Mouse (Mus musculus): ENCODE results near the gene Olfr380. TPM values are rescaled to one million over a fixed set of nuclear protein-coding genes. Genes with fewer than 3 reads are reported as not detected.

Gene Olfr380
- total RNA-seq (2021) (not detected), polyA plus RNA-seq (2012; rRNA removed) (not detected in 2 replicates)
- long read RNA-seq: 0 reads

DNA sequence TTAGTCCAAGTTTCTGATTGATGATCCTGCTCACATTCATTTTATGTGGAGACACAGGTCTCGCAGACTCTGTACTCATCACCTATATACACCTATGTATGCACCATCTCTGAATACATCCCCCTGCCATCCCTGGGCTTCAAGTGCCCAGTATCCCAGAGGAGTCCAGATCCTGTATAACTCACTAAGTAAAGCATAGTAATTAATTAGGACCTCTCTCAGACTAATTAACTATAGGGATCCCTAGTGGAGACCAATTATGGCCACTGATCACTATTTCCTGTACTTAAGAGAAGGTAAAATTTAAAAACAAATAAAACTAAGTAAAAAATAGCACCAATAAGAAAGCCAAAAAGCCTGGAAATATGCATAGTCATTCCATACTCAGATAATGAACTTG is at the start of gene Olfr380:
Gene Olfr380 (minus strand): TSS at position 101 of the 400 bp plus-strand sequence.
- no peak for DNase-seq
- 90% methylated on average over 1 of the region's 1 CpGs for WGBS
- intact Hi-C loops (cut with DNase I): no loop called here

DNA sequence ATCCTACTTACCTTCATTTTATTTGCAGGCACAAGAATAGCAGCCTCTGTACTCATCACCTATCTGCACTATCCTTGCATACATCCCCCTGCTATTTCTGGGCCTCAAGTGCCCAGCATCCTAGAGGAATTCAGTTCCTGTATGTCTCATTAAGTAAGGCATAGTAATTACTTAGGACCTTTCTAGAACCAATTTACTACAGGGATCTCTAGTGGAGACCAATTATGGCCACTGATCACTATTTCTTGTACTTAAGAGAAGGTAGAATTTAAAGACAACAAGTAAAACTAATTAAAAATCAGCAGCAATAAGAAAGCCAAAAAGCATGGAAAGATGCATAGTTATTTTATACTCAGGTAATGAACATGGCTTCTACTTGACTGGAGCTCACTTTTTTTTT is 34.2 kb upstream of the Olfr380 start, which contains the start of gene Olfr381:
Gene Olfr381 (minus strand): TSS at position 101 of the 400 bp plus-strand sequence.
- TF ChIP-seq CTCF (IDR thresholded peaks at IDR 0.05) (no peak), POLR2A (IDR thresholded peaks at IDR 0.05; ENCODE audit: insufficient read depth, low read depth, low read length) (no peak), EP300 (IDR thresholded peaks at IDR 0.05; ENCODE audit: insufficient read depth, low read depth, low read length) (no peak)
- Histone ChIP-seq H3K36me3 (ENCODE audit: control insufficient read depth, insufficient read depth, low read length) (no peaks in the 10 kb centered on the region), H3K4me3 (no peak within 1 kb of the TSS), H3K79me2 (replicated peaks; ENCODE audit: control insufficient read depth, insufficient read depth, low read length) (no peaks in the 10 kb centered on the region), H3K9ac (ENCODE audit: low read depth, low read length) (no peak within 1 kb of the TSS), H3K27ac (no peak within 1 kb of the TSS), H3K27me3 (ENCODE audit: control insufficient read depth, insufficient read depth, low read length) (no peaks in the 10 kb centered on the region), H3K4me1 (ENCODE audit: control insufficient read depth, insufficient read depth, low read length) (no peaks in the 10 kb centered on the region)
- intact Hi-C loops (cut with DNase I): no loop called here
- DNase-seq: no peak

More for the DNA sequence above, at the start of gene Olfr380:
- Histone ChIP-seq H3K27ac (no peak within 1 kb of the TSS), H3K79me2 (replicated peaks; ENCODE audit: control insufficient read depth, insufficient read depth, low read length) (no peaks in the 10 kb centered on the region), H3K4me3 (no peak within 1 kb of the TSS), H3K27me3 (ENCODE audit: control insufficient read depth, insufficient read depth, low read length) (no peaks in the 10 kb centered on the region), H3K9ac (ENCODE audit: low read depth, low read length) (no peak within 1 kb of the TSS), H3K4me1 (ENCODE audit: control insufficient read depth, insufficient read depth, low read length) (no peaks in the 10 kb centered on the region), H3K36me3 (ENCODE audit: control insufficient read depth, insufficient read depth, low read length) (no peaks in the 10 kb centered on the region)
- TF ChIP-seq POLR2A (IDR thresholded peaks at IDR 0.05; ENCODE audit: insufficient read depth, low read depth, low read length): no peak
- TF ChIP-seq CTCF (IDR thresholded peaks at IDR 0.05): no peak
- TF ChIP-seq EP300 (IDR thresholded peaks at IDR 0.05; ENCODE audit: insufficient read depth, low read depth, low read length): no peak

DNA sequence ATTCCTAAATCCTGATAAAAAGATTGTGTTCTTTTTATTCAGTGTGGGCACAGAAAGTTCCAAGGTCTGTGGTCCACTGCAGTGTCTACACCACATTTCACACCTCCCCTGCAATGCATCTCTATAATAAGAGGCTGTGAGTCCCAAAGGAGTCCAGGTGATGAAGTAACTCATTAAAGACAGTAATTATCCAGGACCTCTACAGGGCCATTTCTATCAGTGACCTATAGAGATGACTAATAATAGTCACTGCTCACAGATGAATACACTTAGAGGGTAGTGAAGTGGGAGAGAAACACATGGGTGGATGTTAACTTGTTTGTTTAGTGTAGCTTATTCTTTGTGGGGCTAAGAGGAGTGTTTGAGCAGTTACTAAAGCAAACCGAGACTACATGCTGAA is 28.9 kb downstream of the Olfr380 start, which contains the start of gene Olfr378:
Gene Olfr378 (minus strand): TSS at position 101 of the 400 bp plus-strand sequence.
- intact Hi-C loops (cut with DNase I): no loop called here
- H3K36me3 ChIP-seq (ENCODE audit: control insufficient read depth, insufficient read depth, low read length): no peaks in the 10 kb centered on the region
- no peak within 1 kb of the TSS for H3K9ac ChIP-seq (ENCODE audit: low read depth, low read length)
- TF ChIP-seq CTCF (IDR thresholded peaks at IDR 0.05): no peak
- no peak for TF ChIP-seq POLR2A (IDR thresholded peaks at IDR 0.05; ENCODE audit: insufficient read depth, low read depth, low read length)
- TF ChIP-seq EP300 (IDR thresholded peaks at IDR 0.05; ENCODE audit: insufficient read depth, low read depth, low read length): no peak
- no peak for DNase-seq
- no peaks in the 10 kb centered on the region for H3K79me2 ChIP-seq (replicated peaks; ENCODE audit: control insufficient read depth, insufficient read depth, low read length)
- 89% methylated on average over 1 of the region's 1 CpGs for WGBS
- H3K27me3 ChIP-seq (ENCODE audit: control insufficient read depth, insufficient read depth, low read length): no peaks in the 10 kb centered on the region
- no peak within 1 kb of the TSS for H3K4me3 ChIP-seq
- no peaks in the 10 kb centered on the region for H3K4me1 ChIP-seq (ENCODE audit: control insufficient read depth, insufficient read depth, low read length)
- no peak within 1 kb of the TSS for H3K27ac ChIP-seq

Other genes starting within 250 kb of the Olfr380 start
- under 1 TPM; 0.08 to 0.11 TPM for gene Trpv1, start 223.2 kb downstream of the Olfr380 start, total RNA-seq (2021)
- gene Trpv1, start 223.2 kb downstream of the Olfr380 start, polyA plus RNA-seq (2012; rRNA removed): 0.21 and 0.29 TPM in 2 replicates
- under 1 TPM; 0.03 to 0.05 TPM for gene Trpv3, start 190.1 kb downstream of the Olfr380 start, total RNA-seq (2021)
- 0.04 and 0.09 TPM in 2 replicates for gene Trpv3, start 190.1 kb downstream of the Olfr380 start, polyA plus RNA-seq (2012; rRNA removed)
- 1 to 10 TPM; 1.4 to 1.5 TPM for gene Aspa, start 127.9 kb downstream of the Olfr380 start, total RNA-seq (2021)
- 2.2 and 4.4 TPM in 2 replicates for gene Aspa, start 127.9 kb downstream of the Olfr380 start, polyA plus RNA-seq (2012; rRNA removed)
- not detected for gene Gm49340, start 127.8 kb downstream of the Olfr380 start, total RNA-seq (2021)
- 0.06 TPM in 1 of 2 replicates, not detected in the other for gene Gm49340, start 127.8 kb downstream of the Olfr380 start, polyA plus RNA-seq (2012; rRNA removed)
- gene Spata22, start 127.8 kb downstream of the Olfr380 start, total RNA-seq (2021): not detected
- 0.08 and 0.15 TPM in 2 replicates for gene Spata22, start 127.8 kb downstream of the Olfr380 start, polyA plus RNA-seq (2012; rRNA removed)
- not detected for gene Olfr20, start 106.7 kb downstream of the Olfr380 start, total RNA-seq (2021)
- not detected in 2 replicates for gene Olfr20, start 106.7 kb downstream of the Olfr380 start, polyA plus RNA-seq (2012; rRNA removed)
- gene Olfr376, start 86.3 kb downstream of the Olfr380 start, total RNA-seq (2021): not detected
- not detected in 2 replicates for gene Olfr376, start 86.3 kb downstream of the Olfr380 start, polyA plus RNA-seq (2012; rRNA removed)
- not detected for gene Olfr1, start 57.9 kb downstream of the Olfr380 start, total RNA-seq (2021)
- gene Olfr1, start 57.9 kb downstream of the Olfr380 start, polyA plus RNA-seq (2012; rRNA removed): not detected in 2 replicates
- gene Olfr378, start 29.0 kb downstream of the Olfr380 start, total RNA-seq (2021): not detected
- not detected in 2 replicates for gene Olfr378, start 29.0 kb downstream of the Olfr380 start, polyA plus RNA-seq (2012; rRNA removed)
- not detected for gene Olfr381, start 34.1 kb upstream of the Olfr380 start, total RNA-seq (2021)
- gene Olfr381, start 34.1 kb upstream of the Olfr380 start, polyA plus RNA-seq (2012; rRNA removed): not detected in 2 replicates
- not detected for gene Olfr382, start 59.7 kb upstream of the Olfr380 start, total RNA-seq (2021)
- not detected in 2 replicates for gene Olfr382, start 59.7 kb upstream of the Olfr380 start, polyA plus RNA-seq (2012; rRNA removed)
- not detected for gene Olfr385, start 135.5 kb upstream of the Olfr380 start, total RNA-seq (2021)
- gene Olfr385, start 135.5 kb upstream of the Olfr380 start, polyA plus RNA-seq (2012; rRNA removed): not detected in 2 replicates
- gene Olfr384, start 141.1 kb upstream of the Olfr380 start, total RNA-seq (2021): not detected
- not detected in 2 replicates for gene Olfr384, start 141.1 kb upstream of the Olfr380 start, polyA plus RNA-seq (2012; rRNA removed)
- not detected for gene Zfp735, start 231.3 kb upstream of the Olfr380 start, total RNA-seq (2021)
- gene Zfp735, start 231.3 kb upstream of the Olfr380 start, polyA plus RNA-seq (2012; rRNA removed): not detected in 2 replicates

Data from heart, adult 2 months (tissue).